Mouse (Mus musculus): Measurements from ENCODE around the gene Pitpnm2.

The Pitpnm2 gene

GRCm38 (mm10) chr5:124075716-124076115 is 173.8 kb downstream of the Pitpnm2 start:
- TF ChIP-seq POU5F1 (IDR thresholded peaks at IDR 0.05; ENCODE audit: borderline replicate concordance, low read length) = no peak
- TF ChIP-seq NANOG (IDR thresholded peaks at IDR 0.05; ENCODE audit: borderline replicate concordance, low read length) = no peak
- no peak for TF ChIP-seq CTCF (conservative IDR thresholded peaks at IDR 0.05; ENCODE audit: low read length)
- Histone ChIP-seq H3K4me3 (replicated peaks; ENCODE audit: low read length) (no peak overlapping the region), H3K36me3 (ENCODE audit: insufficient read depth, low read length) (no peaks in the 10 kb centered on the region), H3K27me3 (ENCODE audit: insufficient read depth, low read length) (peaks cover 30% of the 10 kb centered on the region), H3K9me3 (ENCODE audit: low read length) (no peaks in the 10 kb centered on the region), H3K4me1 (replicated peaks; ENCODE audit: low read depth, low read length) (peaks cover 43% of the 10 kb centered on the region)

GRCm38 (mm10) chr5:124074845-124075307 is 174.7 kb downstream of the Pitpnm2 start:
- Histone ChIP-seq H3K36me3 (ENCODE audit: insufficient read depth, low read length) (no peaks in the 10 kb centered on the region), H3K27me3 (ENCODE audit: insufficient read depth, low read length) (peaks cover 29% of the 10 kb centered on the region), H3K9me3 (ENCODE audit: low read length) (no peaks in the 10 kb centered on the region), H3K4me1 (replicated peaks; ENCODE audit: low read depth, low read length) (peaks cover 43% of the 10 kb centered on the region), H3K4me3 (replicated peaks; ENCODE audit: low read length) (no peak overlapping the region)
- TF ChIP-seq CTCF (conservative IDR thresholded peaks at IDR 0.05; ENCODE audit: low read length) (no peak), NANOG (IDR thresholded peaks at IDR 0.05; ENCODE audit: borderline replicate concordance, low read length) (no peak), POU5F1 (IDR thresholded peaks at IDR 0.05; ENCODE audit: borderline replicate concordance, low read length) (no peak)

GRCm38 (mm10) chr5:124073682-124074081 is 175.9 kb downstream of the Pitpnm2 start:
- Histone ChIP-seq H3K9me3 (ENCODE audit: low read length) (no peaks in the 10 kb centered on the region), H3K4me3 (replicated peaks; ENCODE audit: low read length) (no peak overlapping the region), H3K27me3 (ENCODE audit: insufficient read depth, low read length) (peaks cover 17% of the 10 kb centered on the region; the same call in 1 of the 2 replicates), H3K36me3 (ENCODE audit: insufficient read depth, low read length) (no peaks in the 10 kb centered on the region), H3K4me1 (replicated peaks; ENCODE audit: low read depth, low read length) (peaks cover 38% of the 10 kb centered on the region)
- TF ChIP-seq POU5F1 (IDR thresholded peaks at IDR 0.05; ENCODE audit: borderline replicate concordance, low read length) (no peak), NANOG (IDR thresholded peaks at IDR 0.05; ENCODE audit: borderline replicate concordance, low read length) (no peak), CTCF (conservative IDR thresholded peaks at IDR 0.05; ENCODE audit: low read length) (no peak)

DNA sequence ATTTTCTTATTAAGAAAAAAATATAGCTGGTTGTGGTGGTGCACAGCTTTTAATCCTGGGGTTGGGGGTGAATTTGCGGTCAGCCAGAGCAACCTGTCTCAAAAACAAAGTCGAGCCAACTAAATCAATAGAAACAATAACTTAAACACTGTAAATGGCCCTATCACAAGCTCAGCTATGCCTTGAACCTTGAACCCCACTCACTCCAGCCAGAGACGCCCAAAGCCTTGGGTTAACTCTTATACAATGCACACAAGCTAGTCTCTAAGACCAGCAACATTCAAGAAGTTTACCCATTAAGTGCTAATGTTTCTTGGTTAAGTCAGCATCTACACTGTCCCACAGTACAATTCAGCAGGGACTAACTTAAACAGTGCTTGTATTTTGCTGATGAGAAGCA is 179.9 kb downstream of the Pitpnm2 start:
- H3K27me3 ChIP-seq (ENCODE audit: insufficient read depth, low read length) = peaks cover 6% of the 10 kb centered on the region; the same call in 1 of the 2 replicates
- H3K4me3 ChIP-seq (replicated peaks; ENCODE audit: low read length) = no peak overlapping the region
- H3K9me3 ChIP-seq (ENCODE audit: low read length) = no peaks in the 10 kb centered on the region
- H3K36me3 ChIP-seq (ENCODE audit: insufficient read depth, low read length) = no peaks in the 10 kb centered on the region
- H3K4me1 ChIP-seq (replicated peaks; ENCODE audit: low read depth, low read length) = peaks cover 4% of the 10 kb centered on the region; the same call in 1 of the 2 replicates
- TF ChIP-seq CTCF (conservative IDR thresholded peaks at IDR 0.05; ENCODE audit: low read length) (no peak), NANOG (IDR thresholded peaks at IDR 0.05; ENCODE audit: borderline replicate concordance, low read length) (no peak), POU5F1 (IDR thresholded peaks at IDR 0.05; ENCODE audit: borderline replicate concordance, low read length) (no peak)
